Mouse (Mus musculus): ENCODE measurements at regions not wholly inside any gene's neighbourhood (a gene's known extent, or its start where the extent isn't known, plus 50 kb on each side); places are given as distances from the start of the nearest gene placed in this dataset.

GRCm38 (mm10) chr8:96495406-96495805 lies 607.1 kb upstream of the Got2 start:
- DNase-seq (ENCODE audit: low spot score) (no peak), ATAC-seq (replicated peaks; ENCODE audit: low FRiP score, low read depth) (no peak)
- WGBS: 76% methylated on average over 3 of the region's 3 CpGs
- no peak for TF ChIP-seq CTCF (IDR thresholded peaks at IDR 0.05; ENCODE audit: low read depth)
- H3K4me3 ChIP-seq (replicated peaks; ENCODE audit: low read depth, low read length): no peak overlapping the region
- H3K4me1 ChIP-seq (replicated peaks; ENCODE audit: insufficient read depth, low read length): no peaks in the 10 kb centered on the region
- no peak overlapping the region for H3K4me2 ChIP-seq (ENCODE audit: low read length)
- no peaks in the 10 kb centered on the region for H3K36me3 ChIP-seq (ENCODE audit: insufficient read depth, low read length)
- H3K9me3 ChIP-seq (replicated peaks; ENCODE audit: low read length): no peaks in the 10 kb centered on the region
- no peak overlapping the region for H3K27ac ChIP-seq
- no peaks in the 10 kb centered on the region for H3K27me3 ChIP-seq (ENCODE audit: insufficient read depth, low read length)
- H3K9ac ChIP-seq (ENCODE audit: low read depth, low read length): no peak overlapping the region

DNA sequence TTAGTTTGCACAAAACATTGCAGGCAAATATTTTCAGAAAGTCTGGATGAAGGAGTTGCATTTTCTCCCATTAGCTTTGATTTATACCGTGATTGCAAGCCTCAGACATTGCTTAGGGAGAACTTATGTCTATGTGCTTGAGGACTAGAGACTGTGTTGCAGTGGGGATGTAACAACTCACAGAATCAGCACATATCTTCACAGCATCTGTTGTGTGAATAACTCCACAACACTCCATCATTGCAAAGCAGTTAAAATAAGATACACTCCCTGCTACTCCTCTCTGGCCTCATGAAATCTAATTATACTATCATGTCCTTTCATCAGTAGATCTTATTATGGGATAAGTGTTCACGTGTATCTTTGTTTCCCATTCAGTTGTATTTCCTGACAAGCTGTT lies 601.5 kb upstream of the Got2 start:
- H3K27me3 ChIP-seq (ENCODE audit: insufficient read depth, low read length): no peaks in the 10 kb centered on the region
- no peak for TF ChIP-seq CTCF (IDR thresholded peaks at IDR 0.05; ENCODE audit: low read depth)
- H3K27ac ChIP-seq: no peak overlapping the region
- no peak overlapping the region for H3K4me3 ChIP-seq (replicated peaks; ENCODE audit: low read depth, low read length)
- no peak overlapping the region for H3K9ac ChIP-seq (ENCODE audit: low read depth, low read length)
- no peaks in the 10 kb centered on the region for H3K36me3 ChIP-seq (ENCODE audit: insufficient read depth, low read length)
- H3K9me3 ChIP-seq (replicated peaks; ENCODE audit: low read length): no peaks in the 10 kb centered on the region
- H3K4me2 ChIP-seq (ENCODE audit: low read length): no peak overlapping the region
- H3K4me1 ChIP-seq (replicated peaks; ENCODE audit: insufficient read depth, low read length): 0 out of 2 replicates have a peak, but pooled peaks cover 6% of the 10 kb centered on the region
- ATAC-seq (replicated peaks; ENCODE audit: low FRiP score, low read depth) (no peak), DNase-seq (ENCODE audit: low spot score) (no peak)
- WGBS: 56% methylated on average over 2 of the region's 2 CpGs

- Histone ChIP-seq H3K4me2 (ENCODE audit: low read length) (no peak overlapping the region), H3K4me3 (replicated peaks; ENCODE audit: low read depth, low read length) (no peak overlapping the region), H3K27ac (no peak overlapping the region), H3K27me3 (ENCODE audit: insufficient read depth, low read length) (no peaks in the 10 kb centered on the region), H3K9me3 (replicated peaks; ENCODE audit: low read length) (no peaks in the 10 kb centered on the region), H3K9ac (ENCODE audit: low read depth, low read length) (no peak overlapping the region), H3K4me1 (replicated peaks; ENCODE audit: insufficient read depth, low read length) (0 out of 2 replicates have a peak, but pooled peaks cover 6% of the 10 kb centered on the region), H3K36me3 (ENCODE audit: insufficient read depth, low read length) (no peaks in the 10 kb centered on the region)
- no peak for TF ChIP-seq CTCF (IDR thresholded peaks at IDR 0.05; ENCODE audit: low read depth)
- 34% methylated on average over 7 of the region's 7 CpGs for WGBS
- no peak for DNase-seq (ENCODE audit: low spot score)
- ATAC-seq (replicated peaks; ENCODE audit: low FRiP score, low read depth): no peak
These were observed 600.5 kb upstream of the Got2 start for GRCm38 (mm10) chr8:96488741-96489453.

GRCm38 (mm10) chr8:96455915-96456314 lies 567.6 kb upstream of the Got2 start:
- Histone ChIP-seq H3K27ac (no peak overlapping the region), H3K9me3 (replicated peaks; ENCODE audit: low read length) (no peaks in the 10 kb centered on the region), H3K9ac (ENCODE audit: low read depth, low read length) (no peak overlapping the region), H3K4me2 (ENCODE audit: low read length) (peak overlapping the region; percentile 15; the same call in 1 of the 2 replicates), H3K36me3 (ENCODE audit: insufficient read depth, low read length) (no peaks in the 10 kb centered on the region), H3K4me3 (replicated peaks; ENCODE audit: low read depth, low read length) (no peak overlapping the region), H3K27me3 (ENCODE audit: insufficient read depth, low read length) (no peaks in the 10 kb centered on the region), H3K4me1 (replicated peaks; ENCODE audit: insufficient read depth, low read length) (no peaks in the 10 kb centered on the region)
- WGBS: 22% methylated on average over 6 of the region's 6 CpGs
- DNase-seq (ENCODE audit: low spot score): peak; percentile 4
- ATAC-seq (replicated peaks; ENCODE audit: low FRiP score, low read depth): no peak
- TF ChIP-seq CTCF (IDR thresholded peaks at IDR 0.05; ENCODE audit: low read depth): no peak

GRCm38 (mm10) chr8:96455336-96455735 lies 567.0 kb upstream of the Got2 start:
- WGBS: 29% methylated on average over 9 of the region's 9 CpGs
- Histone ChIP-seq H3K9me3 (replicated peaks; ENCODE audit: low read length) (no peaks in the 10 kb centered on the region), H3K4me2 (ENCODE audit: low read length) (peak overlapping the region; percentile 15; the same call in 1 of the 2 replicates), H3K36me3 (ENCODE audit: insufficient read depth, low read length) (no peaks in the 10 kb centered on the region), H3K4me1 (replicated peaks; ENCODE audit: insufficient read depth, low read length) (no peaks in the 10 kb centered on the region), H3K27ac (no peak overlapping the region), H3K27me3 (ENCODE audit: insufficient read depth, low read length) (no peaks in the 10 kb centered on the region), H3K9ac (ENCODE audit: low read depth, low read length) (no peak overlapping the region), H3K4me3 (replicated peaks; ENCODE audit: low read depth, low read length) (no peak overlapping the region)
- no peak for TF ChIP-seq CTCF (IDR thresholded peaks at IDR 0.05; ENCODE audit: low read depth)
- peak; percentile 15 for DNase-seq (ENCODE audit: low spot score)
- ATAC-seq (replicated peaks; ENCODE audit: low FRiP score, low read depth): no peak

GRCm38 (mm10) chr8:96429708-96430107 lies 541.4 kb upstream of the Got2 start:
- DNase-seq (ENCODE audit: low spot score): peak; percentile 8
- Histone ChIP-seq H3K4me1 (replicated peaks; ENCODE audit: insufficient read depth, low read length) (no peaks in the 10 kb centered on the region), H3K9me3 (replicated peaks; ENCODE audit: low read length) (no peaks in the 10 kb centered on the region), H3K36me3 (ENCODE audit: insufficient read depth, low read length) (no peaks in the 10 kb centered on the region), H3K9ac (ENCODE audit: low read depth, low read length) (no peak overlapping the region), H3K27me3 (ENCODE audit: insufficient read depth, low read length) (no peaks in the 10 kb centered on the region), H3K4me2 (ENCODE audit: low read length) (no peak overlapping the region), H3K4me3 (replicated peaks; ENCODE audit: low read depth, low read length) (no peak overlapping the region), H3K27ac (no peak overlapping the region)
- peak; percentile 43; the same call in 1 of the 2 replicates for TF ChIP-seq CTCF (IDR thresholded peaks at IDR 0.05; ENCODE audit: low read depth)
- WGBS: 51% methylated on average over 1 of the region's 1 CpGs
- no peak for ATAC-seq (replicated peaks; ENCODE audit: low FRiP score, low read depth)

Measured in kidney, postnatal 0 days (tissue).